Comparison of ENCODE assay signal across 8 mouse cellular contexts in genomic region chr1:134232778-134233531, GRCm38 (mm10). TPM values are rescaled to one million over a fixed set of nuclear protein-coding genes. Genes with fewer than 3 reads are reported as not detected.
DNase-seq lines count a peak whose midpoint lies in the region; ATAC-seq and TF ChIP-seq lines count a peak whose summit lies in the region.
"Had no signal": no experiment of that assay in that cellular context is flagged by ENCODE, and none has a peak within 500 bp of the region (broad histone marks: within the 10 kb centered on the region; RNA-seq: fewer than 3 reads in every experiment).

No protein-coding gene starts in this region.

- dilution Hi-C loops in CH12.LX (cut with MboI; ENCODE audit: extremely low pct_ligation_motif_present, extremely low pct_unique_long_range_greater_than_20kb, low sequenced_read_pairs), result no loop called here

- H3K27me3 ChIP-seq in CH12.LX (replicated peaks), result no peaks in the 10 kb centered on the region
- H3K27me3 ChIP-seq in forebrain, embryonic 12.5 days, result peaks cover 57% of the 10 kb centered on the region
- peaks cover 28% of the 10 kb centered on the region for H3K27me3 ChIP-seq in intestine, embryonic 16.5 days (replicated peaks; ENCODE audit: control insufficient read depth, insufficient read depth, low read length)

- no peak for TF ChIP-seq EP300 in CH12.LX (IDR thresholded peaks at IDR 0.05; ENCODE audit: low read length)

- DNase-seq in CH12.LX (ENCODE audit: extremely low read depth), result no peak
- peak; percentile 87 to 94 for DNase-seq in adrenal gland, adult (ENCODE audit: inconsistent age in 2 of 2, low spot score in 1 of 2)
- peak; percentile 51 to 65 for DNase-seq in left cerebral cortex, adult 18-20 months (ENCODE audit: low spot score in 2 of 2)
- peak; percentile 73 for DNase-seq in right cerebral cortex, adult 18-20 months
- DNase-seq in thymus, postnatal 25 days, result no peak

- no peak overlapping the region for H3K27ac ChIP-seq in CH12.LX (ENCODE audit: insufficient read depth, low read depth)
- H3K27ac ChIP-seq in forebrain, embryonic 12.5 days, result 0 out of 2 replicates have a peak overlapping the region, but pooled peaks have one; percentile 25
- peak overlapping the region; percentile 72 for H3K27ac ChIP-seq in intestine, embryonic 16.5 days (ENCODE audit: low read length)
- H3K27ac ChIP-seq: limb, embryonic 12.5 days had no signal

- TF ChIP-seq CTCF in CH12.LX (conservative IDR thresholded peaks at IDR 0.05 in 1 of 2, IDR thresholded peaks at IDR 0.05 in 1 of 2; ENCODE audit: low read depth in 2 of 2, low read length in 2 of 2), result no peak

- ATAC-seq in forebrain, embryonic 12.5 days (ENCODE audit: low FRiP score), result no peak
- peak; percentile 81 for ATAC-seq in intestine, embryonic 16.5 days

- TF ChIP-seq RAD21 in CH12.LX (IDR thresholded peaks at IDR 0.05; ENCODE audit: low read depth, low read length), result no peak

- peaks cover 14 to 59% of the 10 kb centered on the region in 2 experiments for H3K4me1 ChIP-seq in CH12.LX (ENCODE audit: control insufficient read depth in 1 of 2, insufficient read depth in 2 of 2)
- H3K4me1 ChIP-seq in forebrain, embryonic 12.5 days, result peaks cover 32% of the 10 kb centered on the region
- peaks cover 22% of the 10 kb centered on the region for H3K4me1 ChIP-seq in intestine, embryonic 16.5 days (ENCODE audit: control insufficient read depth, insufficient read depth, low read length)

- H3K4me3 ChIP-seq in CH12.LX (replicated peaks in 1 of 3; ENCODE audit: low read depth in 2 of 3, low read length in 2 of 3, poor library complexity in 1 of 3), result no peak overlapping the region
- no peak overlapping the region for H3K4me3 ChIP-seq in forebrain, embryonic 12.5 days (replicated peaks)
- no peak overlapping the region for H3K4me3 ChIP-seq in intestine, embryonic 16.5 days (ENCODE audit: low read length)
- H3K4me3 ChIP-seq: limb, embryonic 12.5 days had no signal

- no peaks in the 10 kb centered on the region for H3K36me3 ChIP-seq in CH12.LX (replicated peaks in 1 of 2; ENCODE audit: control insufficient read depth in 1 of 2, insufficient read depth in 1 of 2, low read length in 1 of 2)
- H3K36me3 ChIP-seq in forebrain, embryonic 12.5 days (replicated peaks), result no peaks in the 10 kb centered on the region
- no peaks in the 10 kb centered on the region for H3K36me3 ChIP-seq in intestine, embryonic 16.5 days (ENCODE audit: control insufficient read depth, insufficient read depth, low read length)
- H3K36me3 ChIP-seq: limb, embryonic 12.5 days had no signal

- H3K79me2 ChIP-seq in CH12.LX (replicated peaks; ENCODE audit: control insufficient read depth, extremely low read depth, insufficient read depth, poor library complexity, severe bottlenecking), result no peaks in the 10 kb centered on the region

- no peak overlapping the region for H3K9ac ChIP-seq in CH12.LX (ENCODE audit: insufficient read depth, low read depth)
- H3K9ac ChIP-seq in forebrain, embryonic 12.5 days, result no peak overlapping the region
- H3K9ac ChIP-seq in intestine, embryonic 16.5 days (ENCODE audit: low read depth, low read length), result peak overlapping the region; percentile 62
- H3K9ac ChIP-seq: limb, embryonic 12.5 days had no signal

- no peaks in the 10 kb centered on the region for H3K9me3 ChIP-seq in CH12.LX (replicated peaks; ENCODE audit: low read length)
- no peaks in the 10 kb centered on the region for H3K9me3 ChIP-seq in forebrain, embryonic 12.5 days
- H3K9me3 ChIP-seq in intestine, embryonic 16.5 days (ENCODE audit: control insufficient read depth, low read length), result no peaks in the 10 kb centered on the region
- H3K9me3 ChIP-seq: limb, embryonic 12.5 days had no signal

- 59% methylated on average over 12 of the region's 12 CpGs for WGBS in forebrain, embryonic 12.5 days
- WGBS in intestine, embryonic 16.5 days, result 54% methylated on average over 12 of the region's 12 CpGs

- in situ Hi-C loops in CH12.LX (cut with MboI; ENCODE audit: low pct_ligation_motif_present, low pct_unique_long_range_greater_than_20kb, low sequenced_read_pairs), result loop anchor here (5.0 kb wide), 1 partner anchor 36 kb away; no protein-coding TSS in a partner anchor

- H3K4me2 ChIP-seq in CH12.LX (ENCODE audit: insufficient read depth, low read depth, poor library complexity, severe bottlenecking), result no peak overlapping the region
- H3K4me2 ChIP-seq in forebrain, embryonic 12.5 days, result no peak overlapping the region
- H3K4me2 ChIP-seq in intestine, embryonic 16.5 days (ENCODE audit: low read depth, low read length), result peak overlapping the region; percentile 85
- H3K4me2 ChIP-seq: limb, embryonic 12.5 days had no signal

- TF ChIP-seq POLR2A in CH12.LX (IDR thresholded peaks at IDR 0.05; ENCODE audit: low read depth, low read length), result no peak

TF ChIP-seq in CH12.LX, 34 proteins besides CTCF, POLR2A, EP300 and RAD21:
- TF ChIP-seq SMC3 (IDR thresholded peaks at IDR 0.05; ENCODE audit: low read depth, low read length) (no peak), KAT2A (IDR thresholded peaks at IDR 0.05; ENCODE audit: insufficient replicate concordance, low read length) (no peak), BHLHE40 (IDR thresholded peaks at IDR 0.05; ENCODE audit: low read depth, low read length) (peak; percentile 62), GABPA (IDR thresholded peaks at IDR 0.05; ENCODE audit: insufficient replicate concordance, low read depth, low read length) (no peak)
TF ChIP-seq in CH12.LX: peak in this region for 1.

RNA-seq across cellular contexts. Expression of gene Adora1, which starts 2.3 kb away (rescaled TPM):
- total RNA-seq in CH12.LX (2012; rRNA removed) (not detected in 2 replicates), CH12.LX (2014; rRNA removed) (not detected in 2 replicates)
- 0.10 and 0.20 TPM in 2 replicates for polyA plus RNA-seq in CH12.LX (2012; ENCODE audit: insufficient read length, low read depth)
- 1.4 and 1.8 TPM in 2 replicates for polyA plus RNA-seq in forebrain, embryonic 12.5 days (2016; fragmentation: Nextera tagmentation; extraction: Ambion mirVana)
- polyA plus RNA-seq in intestine, embryonic 16.5 days (2015; fragmentation: Nextera tagmentation; extraction: Ambion mirVana), result 6.8 and 8.2 TPM in 2 replicates
- 100 to 1,000 TPM; 167 to 172 TPM for total RNA-seq in left cerebral cortex, adult 18-20 months (2021)

RNA-seq across cellular contexts. Expression of gene Mybph, which starts 39.7 kb away (rescaled TPM):
- total RNA-seq in CH12.LX (2012; rRNA removed), result 0.25 TPM in 2 replicates
- 0.51 and 0.62 TPM in 2 replicates for total RNA-seq in CH12.LX (2014; rRNA removed)
- 2.4 and 3.0 TPM in 2 replicates for polyA plus RNA-seq in CH12.LX (2012; ENCODE audit: insufficient read length, low read depth)
- 0.15 and 0.34 TPM in 2 replicates for polyA plus RNA-seq in forebrain, embryonic 12.5 days (2016; fragmentation: Nextera tagmentation; extraction: Ambion mirVana)
- 0.17 and 0.24 TPM in 2 replicates for polyA plus RNA-seq in intestine, embryonic 16.5 days (2015; fragmentation: Nextera tagmentation; extraction: Ambion mirVana)
- under 1 TPM in 1 of 2 experiments, not detected in 1; 0.19 TPM for total RNA-seq in left cerebral cortex, adult 18-20 months (2021)

RNA-seq across cellular contexts. Expression of gene Chil1, which starts 51.0 kb away (rescaled TPM):
- total RNA-seq in CH12.LX (2012; rRNA removed) (1.5 and 1.7 TPM in 2 replicates), CH12.LX (2014; rRNA removed) (6.1 and 6.3 TPM in 2 replicates)
- polyA plus RNA-seq in CH12.LX (2012; ENCODE audit: insufficient read length, low read depth), result 6.7 and 10.2 TPM in 2 replicates
- polyA plus RNA-seq in forebrain, embryonic 12.5 days (2016; fragmentation: Nextera tagmentation; extraction: Ambion mirVana), result 1.9 and 2.5 TPM in 2 replicates
- 0.43 and 0.57 TPM in 2 replicates for polyA plus RNA-seq in intestine, embryonic 16.5 days (2015; fragmentation: Nextera tagmentation; extraction: Ambion mirVana)
- total RNA-seq in left cerebral cortex, adult 18-20 months (2021), result 10 to 100 TPM; 16.5 to 18.4 TPM

RNA-seq across cellular contexts. Expression of gene Myog, which starts 56.8 kb away (rescaled TPM):
- total RNA-seq in CH12.LX (2012; rRNA removed) (not detected in 2 replicates), CH12.LX (2014; rRNA removed) (not detected in 2 replicates)
- not detected in 2 replicates for polyA plus RNA-seq in CH12.LX (2012; ENCODE audit: insufficient read length, low read depth)
- 1.2 TPM in 1 of 2 replicates, not detected in the other for polyA plus RNA-seq in forebrain, embryonic 12.5 days (2016; fragmentation: Nextera tagmentation; extraction: Ambion mirVana)
- 0.32 TPM in 2 replicates for polyA plus RNA-seq in intestine, embryonic 16.5 days (2015; fragmentation: Nextera tagmentation; extraction: Ambion mirVana)
- not detected for total RNA-seq in left cerebral cortex, adult 18-20 months (2021)

Comparison
In these comparisons a context has a peak if more than half of its experiments do, and no peak if none do; other contexts are left out.
1. DNase-seq: peak in adrenal gland, adult (2 of 2), left cerebral cortex, adult 18-20 months (2 of 2) and right cerebral cortex, adult 18-20 months (single experiment); none in CH12.LX (single experiment) and thymus, postnatal 25 days (single experiment).